Mouse (Mus musculus): ENCODE results near the gene Cacnb2.

The Cacnb2 gene

GRCm38 (mm10) chr2:14874281-14875037 lies 271.6 kb downstream of the Cacnb2 start:
- DNase-seq, result no peak

- DNase-seq, result no peak
Observed at GRCm38 (mm10) chr2:14875121-14875520, 272.2 kb downstream of the Cacnb2 start.

- DNase-seq, result no peak
Observed at GRCm38 (mm10) chr2:14875616-14876015, 272.7 kb downstream of the Cacnb2 start.

GRCm38 (mm10) chr2:14878953-14879352 lies 276.1 kb downstream of the Cacnb2 start:
- no peak for DNase-seq

GRCm38 (mm10) chr2:14883460-14883859 lies 280.6 kb downstream of the Cacnb2 start:
- DNase-seq, result no peak

GRCm38 (mm10) chr2:14888406-14889195 lies 285.7 kb downstream of the Cacnb2 start:
- DNase-seq, result no peak

GRCm38 (mm10) chr2:14903837-14904236 lies 300.9 kb downstream of the Cacnb2 start:
- DNase-seq, result no peak

- DNase-seq, result no peak
Observed at GRCm38 (mm10) chr2:14904865-14905264, 302.0 kb downstream of the Cacnb2 start.

- no peak for DNase-seq
Observed at GRCm38 (mm10) chr2:14907124-14907925, 304.4 kb downstream of the Cacnb2 start.

- no peak for DNase-seq
Observed at GRCm38 (mm10) chr2:14917585-14918247, 314.8 kb downstream of the Cacnb2 start.

GRCm38 (mm10) chr2:14929866-14930265 lies 327.0 kb downstream of the Cacnb2 start:
- DNase-seq, result no peak

- DNase-seq, result no peak
Observed at GRCm38 (mm10) chr2:14931968-14932367, 329.1 kb downstream of the Cacnb2 start.

GRCm38 (mm10) chr2:14936492-14936891 lies 333.6 kb downstream of the Cacnb2 start:
- no peak for DNase-seq

GRCm38 (mm10) chr2:14942261-14942660 lies 339.4 kb downstream of the Cacnb2 start:
- no peak for DNase-seq

GRCm38 (mm10) chr2:14943691-14944357 lies 340.9 kb downstream of the Cacnb2 start:
- DNase-seq, result no peak

GRCm38 (mm10) chr2:14953090-14953489 lies 350.2 kb downstream of the Cacnb2 start:
- DNase-seq, result no peak

- no peak for DNase-seq
Observed at GRCm38 (mm10) chr2:14960963-14961488, 358.1 kb downstream of the Cacnb2 start.

GRCm38 (mm10) chr2:14961493-14961892 lies 358.6 kb downstream of the Cacnb2 start:
- DNase-seq, result no peak

- no peak for DNase-seq
Observed at GRCm38 (mm10) chr2:14984029-14984428, 381.1 kb downstream of the Cacnb2 start.

- no peak for DNase-seq
Observed at GRCm38 (mm10) chr2:14988451-14988850, 385.6 kb downstream of the Cacnb2 start.

- DNase-seq, result no peak
Observed at GRCm38 (mm10) chr2:14989350-14989749, 386.5 kb downstream of the Cacnb2 start.

- DNase-seq, result no peak
Observed at GRCm38 (mm10) chr2:14992531-14992930, 389.6 kb downstream of the Cacnb2 start.

Measured in kidney, adult 11 months (tissue).